Mouse (Mus musculus): ENCODE measurements around the gene Inpp5k.

Gene Inpp5k

DNA sequence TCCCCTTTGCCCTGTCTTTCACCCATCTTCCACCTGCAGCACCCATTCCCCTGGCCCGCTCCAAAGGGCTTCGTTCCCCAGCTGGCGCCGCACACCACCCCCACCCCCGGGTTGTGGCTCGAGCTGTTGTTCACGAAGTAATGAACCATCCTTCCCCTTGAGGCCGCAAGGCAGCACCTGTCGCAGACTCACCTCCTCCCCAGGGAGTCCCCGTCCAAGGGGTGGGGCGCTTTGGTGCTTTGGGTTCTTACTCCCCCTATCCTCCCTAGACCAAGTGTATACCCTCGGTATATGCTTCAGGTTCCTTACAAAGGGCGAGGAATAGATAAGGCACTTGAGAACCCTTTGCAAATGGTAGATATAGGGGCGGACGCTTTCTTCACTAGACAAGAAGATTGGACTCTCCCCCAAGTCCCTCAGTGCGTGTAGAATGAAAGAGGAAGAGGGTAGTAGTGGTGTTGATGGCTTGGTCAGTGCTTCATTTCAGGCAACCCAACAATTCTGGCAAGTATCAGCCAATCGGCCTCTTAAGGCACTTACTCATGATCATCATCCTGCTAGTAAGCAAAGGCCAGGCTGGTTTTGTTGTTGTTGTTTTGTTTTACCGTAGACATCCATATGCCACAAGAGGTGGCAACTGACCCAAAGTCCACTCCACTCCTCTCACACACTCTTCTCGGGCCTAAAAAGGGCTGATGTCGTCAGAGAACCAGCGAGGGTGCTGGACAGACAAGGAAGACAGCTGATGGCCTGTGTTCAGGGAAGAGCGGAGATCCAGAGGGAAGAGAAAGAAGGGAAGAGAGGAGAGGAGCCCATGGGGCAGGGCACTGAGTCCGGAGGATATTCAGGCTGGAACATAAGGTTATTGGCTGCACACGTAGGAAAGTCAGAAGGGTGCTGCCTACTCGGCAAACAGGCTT, 23.9 kb downstream of the Inpp5k start:
- peak; percentile 73 for DNase-seq

DNA sequence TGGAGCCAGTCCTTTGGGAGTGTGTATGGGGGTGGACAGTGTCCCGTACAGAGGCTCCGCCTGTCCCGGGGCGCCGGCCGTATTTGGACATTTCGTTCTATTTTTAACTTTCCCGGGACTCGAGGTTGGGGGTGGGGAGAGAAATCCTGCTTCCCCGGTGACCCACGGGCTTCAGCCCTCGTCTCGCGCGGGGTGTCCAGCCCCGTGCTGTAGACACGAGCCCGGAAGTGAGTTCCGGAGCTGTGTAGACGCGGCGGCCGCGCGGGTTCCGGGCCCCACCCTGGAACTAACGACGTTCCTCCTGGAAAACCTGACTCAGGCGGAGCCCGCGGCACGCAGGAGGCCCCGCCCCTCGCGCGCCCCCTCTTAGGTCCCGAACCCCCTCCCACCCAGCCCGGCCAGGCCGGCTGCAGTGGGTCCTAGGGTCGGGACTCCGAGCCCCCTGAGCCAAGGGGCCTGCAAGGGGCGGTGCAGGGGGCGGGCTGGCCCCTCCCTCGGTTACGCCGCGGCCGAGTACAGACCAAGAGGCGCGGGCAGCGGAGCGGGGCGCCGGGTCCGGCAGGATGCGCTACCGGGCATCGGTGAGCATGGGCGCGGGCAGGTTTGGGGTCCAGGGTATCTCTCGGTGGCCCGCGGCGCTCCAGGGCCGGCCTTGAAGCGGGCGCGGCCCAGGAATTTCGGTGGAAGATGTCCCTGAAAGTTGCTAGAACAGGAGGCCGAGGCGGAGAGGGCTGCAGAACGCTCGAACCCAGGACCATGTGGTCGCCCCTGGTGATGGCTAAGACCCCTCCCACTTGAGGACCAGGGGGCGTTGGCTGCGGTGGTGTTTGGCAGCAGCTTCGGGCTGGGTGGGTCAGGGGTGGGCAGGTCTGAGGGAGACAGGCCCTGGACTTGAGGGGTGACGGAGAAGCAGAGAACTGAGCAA, 25.1 kb downstream of the Inpp5k start:
- DNase-seq = peak; percentile 84

DNA sequence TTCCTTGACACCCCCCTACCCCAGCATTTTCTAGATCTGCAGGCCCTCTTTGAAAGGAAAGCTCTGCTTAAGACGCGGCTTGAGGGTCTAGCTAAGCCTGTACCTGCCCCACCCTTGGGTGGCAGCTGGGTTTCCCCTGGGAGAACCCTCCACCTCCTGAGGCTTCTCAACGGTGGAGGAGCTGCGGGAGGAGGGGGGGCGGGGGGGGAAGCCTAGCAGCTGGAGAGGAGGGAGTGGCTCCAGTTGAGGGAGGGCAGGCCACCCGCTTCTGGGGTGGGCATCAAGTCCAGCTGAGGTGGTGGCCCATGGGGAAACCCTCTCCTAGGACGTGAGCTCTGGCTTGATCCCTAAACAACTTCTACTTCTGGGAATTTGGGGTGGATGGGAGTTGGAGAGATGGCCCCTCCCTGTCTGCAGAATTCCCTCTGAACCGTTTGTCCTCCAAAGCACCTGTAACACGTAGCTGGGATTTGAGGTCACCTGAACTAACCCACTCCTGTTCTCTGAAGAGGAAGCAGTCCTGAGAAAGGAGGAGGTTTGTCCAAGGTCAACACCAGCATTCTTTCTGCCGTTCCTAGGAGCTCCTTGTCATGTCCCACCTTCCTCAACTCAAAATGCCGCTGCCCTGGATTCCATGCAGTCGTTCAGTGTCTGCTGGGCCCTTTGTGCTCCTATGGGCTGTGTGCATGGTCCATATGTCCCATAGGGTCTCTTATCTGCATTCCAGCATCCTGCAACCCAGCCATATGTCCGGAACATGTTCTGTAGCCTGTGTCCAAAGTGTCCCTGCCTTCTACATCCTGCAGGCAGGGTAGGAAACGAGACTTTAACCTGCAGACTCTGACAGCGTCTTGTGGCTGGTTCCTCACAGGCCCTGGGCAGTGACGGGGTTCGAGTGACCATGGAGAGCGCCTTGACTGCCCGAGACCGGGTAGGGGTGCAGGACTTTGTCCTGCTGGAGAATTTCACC, 26.1 kb downstream of the Inpp5k start:
- DNase-seq = no peak

DNA sequence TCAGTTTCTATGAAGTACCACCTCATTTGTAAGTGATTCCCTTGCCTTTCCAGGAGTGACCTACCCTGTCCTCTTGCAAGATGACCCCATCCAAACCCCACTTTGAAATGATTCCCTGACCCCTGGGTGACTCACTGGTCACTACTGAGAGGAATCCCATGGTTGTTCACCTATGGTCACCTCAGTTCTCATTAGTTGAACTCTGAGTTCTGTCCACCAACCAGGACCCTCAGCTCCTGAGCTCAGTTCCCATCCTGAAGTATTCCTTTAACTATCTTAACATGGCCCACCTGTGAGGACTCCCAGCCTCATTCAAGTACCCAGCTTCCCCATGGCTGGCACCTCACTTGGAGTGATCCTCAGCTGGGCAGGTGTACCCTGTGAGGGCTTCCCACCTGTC, 27.1 kb downstream of the Inpp5k start:
- no peak for DNase-seq

DNA sequence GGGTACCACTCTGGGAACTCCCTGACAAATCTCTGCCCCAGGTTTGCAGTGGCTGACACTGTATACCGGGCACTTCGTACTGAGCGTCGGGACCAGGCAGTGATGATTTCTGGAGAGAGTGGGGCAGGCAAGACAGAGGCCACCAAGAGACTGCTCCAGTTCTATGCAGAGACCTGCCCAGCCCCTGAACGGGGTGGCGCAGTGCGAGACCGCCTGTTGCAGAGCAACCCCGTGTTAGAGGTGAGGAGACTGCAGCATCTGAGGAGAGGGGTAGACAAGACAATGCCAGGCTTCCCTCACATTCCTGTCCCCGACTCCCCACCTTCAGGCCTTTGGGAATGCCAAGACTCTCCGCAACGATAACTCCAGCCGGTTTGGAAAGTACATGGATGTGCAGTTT, 27.5 kb downstream of the Inpp5k start:
- no peak for DNase-seq

DNA sequence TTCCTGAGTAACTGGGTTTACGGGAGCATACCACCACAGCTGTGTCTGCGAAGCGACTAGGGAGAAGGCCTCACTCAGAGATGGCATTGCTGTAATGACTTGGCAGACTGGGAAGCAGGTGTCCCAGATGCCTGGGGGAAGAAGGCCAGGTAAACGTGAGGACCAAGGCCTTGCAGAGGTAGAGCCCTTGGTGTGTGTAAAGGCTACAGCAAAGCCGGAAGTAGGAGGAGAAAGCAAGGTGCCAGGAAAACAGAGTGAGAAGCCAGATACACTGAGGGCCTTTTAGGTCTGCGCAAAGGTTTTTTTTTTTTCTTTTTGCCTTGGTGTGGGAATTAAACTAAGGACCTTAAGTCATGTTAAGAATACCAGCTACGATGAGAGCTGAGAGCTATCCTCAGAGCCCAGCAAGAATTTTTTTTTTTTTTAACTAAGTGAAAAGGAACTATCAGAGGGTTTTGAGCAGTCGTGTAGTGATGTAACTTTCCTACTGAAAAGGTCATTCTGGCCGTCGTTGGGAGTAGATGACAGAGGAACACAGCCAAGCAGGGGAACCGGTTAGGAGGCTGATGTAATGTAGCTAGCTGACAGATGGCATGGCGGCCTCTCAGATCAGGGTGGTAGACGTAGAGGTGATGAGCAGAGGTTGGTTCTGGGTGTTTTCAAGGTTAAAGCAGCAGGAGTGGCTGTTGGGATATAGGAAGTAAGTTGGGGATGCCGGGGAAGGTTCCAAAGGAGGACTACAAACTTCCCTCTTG, 28.4 kb downstream of the Inpp5k start:
- DNase-seq = no peak

DNA sequence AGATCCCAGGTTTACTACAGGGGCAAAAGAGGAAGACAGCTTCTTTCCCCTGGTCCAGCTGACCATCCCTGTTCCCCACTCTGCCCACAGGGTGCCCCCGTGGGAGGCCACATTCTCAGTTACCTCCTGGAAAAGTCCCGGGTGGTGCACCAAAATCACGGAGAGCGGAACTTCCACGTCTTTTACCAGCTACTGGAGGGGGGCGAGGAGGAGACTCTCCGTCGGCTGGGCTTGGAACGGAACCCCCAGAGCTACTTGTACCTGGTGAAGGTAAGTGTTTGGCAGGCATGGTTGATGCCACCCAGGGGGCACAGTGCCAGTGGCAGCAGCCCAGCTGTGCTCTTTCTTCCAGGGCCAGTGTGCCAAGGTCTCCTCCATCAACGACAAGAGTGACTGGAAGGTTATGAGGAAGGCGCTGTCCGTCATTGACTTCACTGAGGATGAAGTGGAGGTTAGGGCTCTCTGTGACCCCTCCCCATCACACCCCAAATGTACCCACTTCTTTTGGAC, 29.3 kb downstream of the Inpp5k start:
- DNase-seq = no peak

DNA sequence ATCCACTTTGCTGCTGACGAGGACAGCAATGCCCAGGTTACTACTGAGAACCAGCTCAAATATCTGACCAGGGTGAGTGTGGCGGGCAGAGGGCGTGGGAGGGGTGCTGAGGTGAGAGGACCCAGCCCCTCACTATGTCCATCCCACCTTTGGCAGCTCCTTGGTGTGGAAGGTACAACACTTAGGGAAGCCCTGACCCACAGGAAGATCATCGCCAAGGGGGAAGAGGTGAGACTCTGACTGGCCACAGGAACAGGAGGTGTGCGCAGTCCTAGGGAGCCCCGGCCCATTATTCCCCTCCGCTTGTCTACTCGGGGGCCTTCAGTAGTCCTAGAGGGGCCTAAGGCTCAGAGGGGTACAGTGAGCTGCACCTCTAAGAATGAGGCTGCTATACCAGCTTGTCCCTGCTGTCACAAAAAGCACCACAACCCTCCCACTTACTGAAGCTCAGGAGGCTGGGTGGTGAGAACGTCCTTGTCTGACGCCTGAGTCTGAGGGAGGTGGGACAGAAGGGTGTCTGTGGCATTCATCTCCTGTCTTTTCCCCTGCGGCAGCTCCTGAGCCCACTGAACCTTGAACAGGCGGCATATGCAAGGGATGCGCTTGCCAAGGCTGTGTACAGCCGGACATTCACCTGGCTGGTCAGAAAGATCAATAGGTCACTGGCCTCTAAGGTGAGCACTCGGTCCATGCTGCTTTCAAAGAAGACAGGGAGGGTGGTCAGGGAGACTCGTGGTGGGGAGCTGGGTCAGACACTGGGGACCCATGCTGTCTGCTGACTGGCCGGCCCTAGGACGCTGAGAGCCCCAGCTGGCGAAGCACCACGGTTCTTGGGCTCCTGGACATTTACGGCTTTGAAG, 30.4 kb downstream of the Inpp5k start:
- DNase-seq = no peak

DNA sequence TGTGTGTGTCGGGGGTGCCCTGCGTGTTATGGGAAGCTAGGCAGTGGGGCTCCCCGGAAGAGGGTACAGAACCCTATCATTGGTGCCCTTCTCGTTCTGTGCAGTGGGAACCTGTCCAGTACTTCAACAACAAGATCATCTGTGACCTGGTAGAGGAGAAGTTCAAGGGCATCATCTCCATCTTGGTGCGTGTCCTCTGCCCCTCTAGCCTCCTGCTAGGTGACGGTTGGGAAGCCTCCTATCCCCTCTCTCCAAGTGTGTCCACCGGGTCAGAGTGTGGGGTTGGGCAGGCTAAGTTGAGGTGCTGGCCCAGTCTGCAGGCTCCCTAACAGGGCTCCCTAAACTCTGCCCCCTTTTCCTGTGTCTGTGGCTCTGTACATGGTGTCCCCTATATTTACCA, 31.3 kb downstream of the Inpp5k start:
- DNase-seq = no peak

DNA sequence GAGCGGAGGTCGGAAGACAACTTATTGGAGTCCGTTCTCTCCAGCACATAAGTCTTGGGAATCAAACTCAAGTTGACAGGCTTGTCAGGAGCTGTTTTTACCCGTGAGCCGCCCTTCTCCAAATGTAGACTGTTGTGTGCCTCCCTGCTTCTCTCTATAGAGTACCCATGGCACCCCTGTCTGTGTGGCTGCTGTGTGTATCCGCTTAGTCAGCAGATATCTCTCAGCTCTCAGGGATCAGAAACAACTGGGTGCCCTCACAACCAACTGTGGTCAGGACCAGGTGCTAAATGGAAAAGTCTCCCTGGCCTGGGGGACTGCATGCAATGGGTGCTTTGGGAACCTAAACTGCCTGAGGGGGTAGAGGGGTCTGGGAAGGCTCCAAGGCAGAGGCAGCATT, 35.5 kb downstream of the Inpp5k start:
- no peak for DNase-seq

DNA sequence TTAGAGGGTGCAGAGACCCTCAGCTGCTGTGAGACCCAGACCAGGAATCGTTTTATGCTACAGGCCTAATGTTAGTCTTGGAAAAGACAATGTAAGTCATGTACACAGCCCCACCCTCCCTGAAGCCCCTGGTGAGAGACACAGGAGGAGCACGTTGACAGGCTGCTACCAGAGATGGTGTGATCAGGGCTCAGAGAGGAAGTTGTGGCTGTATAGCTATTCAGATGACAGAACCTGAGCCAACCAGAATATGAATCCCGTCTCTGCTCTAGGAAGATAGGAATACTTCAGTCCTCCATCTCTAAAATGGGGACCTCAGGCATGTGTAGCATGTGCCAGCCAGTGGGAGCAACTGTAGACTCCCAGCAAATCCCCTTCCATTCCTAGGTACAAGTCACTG, 37.8 kb downstream of the Inpp5k start:
- no peak for DNase-seq

DNA sequence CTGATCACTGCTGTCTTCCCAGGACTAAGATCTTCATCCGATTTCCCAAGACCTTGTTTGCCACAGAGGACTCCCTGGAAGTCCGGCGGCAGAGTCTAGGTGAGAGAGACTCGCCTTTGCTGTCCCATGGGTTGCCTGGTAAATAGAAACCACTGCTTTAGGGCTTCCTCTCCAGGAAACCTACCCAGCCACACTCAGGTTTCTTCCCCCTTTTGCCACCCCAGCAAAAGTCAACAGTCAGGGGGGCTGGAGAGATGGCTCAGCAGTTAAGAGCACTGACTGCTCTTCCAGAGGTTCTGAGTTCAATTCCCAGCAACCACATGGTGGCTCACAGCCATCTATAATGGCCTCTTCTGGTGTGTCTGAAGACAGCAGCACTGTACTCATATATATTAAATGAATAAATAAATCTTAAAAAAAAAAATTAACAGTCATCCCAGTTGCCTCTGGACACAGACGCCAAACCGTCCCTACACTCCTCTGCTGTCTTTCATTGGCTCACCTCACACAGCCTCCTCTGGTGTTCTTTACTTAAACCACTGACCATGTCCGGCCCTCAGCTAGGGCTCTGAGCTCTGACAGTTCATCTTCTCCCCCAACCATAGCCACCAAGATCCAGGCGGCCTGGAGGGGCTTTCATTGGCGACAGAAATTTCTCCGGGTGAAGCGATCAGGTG, 38.5 kb downstream of the Inpp5k start:
- no peak for DNase-seq

DNA sequence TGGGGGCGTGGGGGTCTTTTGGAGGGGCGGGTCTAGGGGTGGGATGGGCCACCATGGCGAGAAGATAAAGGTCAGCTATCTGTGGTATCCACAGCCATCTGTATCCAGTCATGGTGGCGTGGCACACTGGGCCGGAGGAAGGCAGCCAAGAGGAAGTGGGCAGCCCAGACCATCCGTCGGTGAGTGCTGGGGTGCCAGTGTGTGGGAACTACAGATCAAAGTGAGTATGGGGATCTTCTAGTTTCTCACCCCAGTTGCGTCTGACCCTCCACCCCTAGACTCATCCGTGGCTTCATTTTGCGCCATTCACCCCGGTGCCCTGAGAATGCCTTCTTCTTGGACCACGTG, 39.0 kb downstream of the Inpp5k start:
- DNase-seq = no peak

DNA sequence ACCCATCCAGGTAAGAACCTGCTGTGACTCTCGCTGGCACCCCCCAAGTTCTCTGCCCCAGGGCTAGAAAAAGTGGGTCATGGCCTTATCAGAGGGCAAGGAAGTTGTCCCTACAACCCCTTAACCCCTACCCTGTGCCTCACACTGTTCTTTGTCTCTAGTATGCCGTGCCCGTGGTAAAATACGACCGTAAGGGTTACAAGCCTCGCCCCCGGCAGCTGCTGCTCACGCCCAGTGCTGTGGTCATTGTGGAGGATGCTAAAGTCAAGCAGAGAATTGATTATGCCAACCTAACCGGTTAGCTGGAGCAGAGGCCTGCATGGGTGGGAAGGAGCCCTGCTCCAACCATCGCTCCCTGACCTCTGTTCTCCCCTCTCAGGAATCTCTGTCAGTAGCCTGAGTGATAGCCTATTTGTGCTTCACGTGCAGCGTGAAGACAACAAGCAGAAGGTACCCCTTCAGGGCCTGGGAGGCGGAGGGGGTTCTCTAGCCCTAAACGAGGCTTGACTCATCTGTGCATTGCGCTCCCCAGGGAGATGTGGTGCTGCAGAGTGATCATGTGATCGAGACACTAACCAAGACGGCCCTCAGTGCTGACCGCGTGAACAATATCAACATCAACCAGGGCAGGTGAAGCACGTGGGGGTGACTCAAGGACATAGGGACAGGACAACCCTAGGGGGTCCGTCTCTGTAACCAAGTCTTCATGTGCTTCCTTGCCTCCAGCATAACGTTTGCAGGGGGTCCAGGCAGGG, 40.8 kb downstream of the Inpp5k start:
- DNase-seq = no peak

DNA sequence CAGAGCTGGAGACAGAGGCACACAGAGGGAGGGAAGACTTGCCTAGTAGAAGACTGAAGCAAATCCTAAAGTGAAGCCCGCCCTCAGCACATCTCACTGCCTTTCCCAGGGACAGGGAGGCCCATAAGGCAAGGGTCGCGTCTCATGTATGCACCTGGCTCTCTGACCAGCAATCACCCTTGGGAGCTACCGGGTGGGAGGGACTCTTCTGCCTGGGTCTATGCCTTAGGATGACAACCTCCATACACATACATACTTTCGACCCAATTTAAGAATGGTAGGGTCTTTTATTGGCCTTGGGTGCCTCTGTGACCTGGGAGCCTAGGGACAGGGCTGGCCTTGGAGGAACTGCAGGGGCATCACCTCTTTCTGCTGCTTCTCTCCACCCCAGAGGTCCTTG, 42.6 kb downstream of the Inpp5k start:
- no peak for DNase-seq

DNA sequence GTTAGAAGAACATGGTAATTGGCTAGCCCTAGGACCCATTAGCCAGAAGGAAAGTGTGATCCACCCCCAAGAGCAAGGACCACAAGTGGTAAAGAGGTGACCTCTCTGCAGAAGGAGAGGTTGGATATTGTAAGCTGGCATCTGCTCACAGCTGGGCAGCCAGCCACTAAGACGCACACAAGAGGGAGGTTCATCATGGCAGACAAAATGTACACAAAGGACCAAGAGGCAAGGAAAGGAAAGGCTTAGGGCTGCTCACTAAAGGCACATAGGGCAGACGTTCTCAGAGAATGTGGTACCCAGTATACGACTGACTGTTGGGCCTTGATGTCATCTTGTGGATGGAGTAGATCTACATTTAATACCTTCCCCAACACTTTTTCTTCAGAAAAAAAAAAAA, 44.1 kb downstream of the Inpp5k start:
- no peak for DNase-seq

DNA sequence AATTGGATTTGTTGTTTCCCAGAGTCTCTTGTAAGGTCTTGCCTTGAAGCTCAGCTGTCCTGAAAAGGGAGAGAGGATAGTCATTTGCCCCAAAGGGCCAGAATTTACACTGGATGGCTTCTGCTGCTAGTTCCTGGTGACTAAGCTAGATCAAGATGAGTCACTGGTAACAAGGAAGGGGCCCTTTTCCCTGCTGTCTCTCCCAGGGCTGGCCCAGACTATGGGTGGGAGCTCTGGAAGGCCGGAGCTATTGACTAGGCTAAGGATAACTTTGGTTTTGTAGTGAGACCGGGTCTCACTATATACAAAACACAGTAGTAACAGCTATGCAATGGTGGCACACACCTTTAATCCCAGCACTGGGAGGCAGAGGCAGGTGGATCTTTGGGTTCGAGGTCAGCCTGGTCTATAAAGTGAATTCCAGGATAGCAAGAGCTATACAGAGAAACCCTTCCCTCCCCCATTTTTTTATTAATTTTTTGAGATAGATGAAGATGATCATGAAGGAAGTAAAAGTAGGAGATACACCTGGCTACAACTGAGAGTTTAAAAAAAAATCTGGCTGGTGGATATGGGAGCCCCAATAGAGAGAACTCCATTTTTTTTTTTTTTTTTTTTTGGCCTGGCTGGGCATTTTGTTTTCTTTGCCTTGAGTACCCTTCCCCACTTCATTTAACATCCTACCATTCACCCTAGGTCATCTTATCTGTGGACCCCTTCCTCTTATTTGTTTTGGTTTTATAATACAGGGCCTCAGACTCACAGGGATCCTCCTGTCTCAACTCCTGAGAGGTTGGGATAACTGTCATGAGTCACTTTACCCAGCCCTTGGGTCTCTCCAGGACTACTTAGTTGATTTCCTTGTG, 47.3 kb downstream of the Inpp5k start:
- DNase-seq = no peak

DNA sequence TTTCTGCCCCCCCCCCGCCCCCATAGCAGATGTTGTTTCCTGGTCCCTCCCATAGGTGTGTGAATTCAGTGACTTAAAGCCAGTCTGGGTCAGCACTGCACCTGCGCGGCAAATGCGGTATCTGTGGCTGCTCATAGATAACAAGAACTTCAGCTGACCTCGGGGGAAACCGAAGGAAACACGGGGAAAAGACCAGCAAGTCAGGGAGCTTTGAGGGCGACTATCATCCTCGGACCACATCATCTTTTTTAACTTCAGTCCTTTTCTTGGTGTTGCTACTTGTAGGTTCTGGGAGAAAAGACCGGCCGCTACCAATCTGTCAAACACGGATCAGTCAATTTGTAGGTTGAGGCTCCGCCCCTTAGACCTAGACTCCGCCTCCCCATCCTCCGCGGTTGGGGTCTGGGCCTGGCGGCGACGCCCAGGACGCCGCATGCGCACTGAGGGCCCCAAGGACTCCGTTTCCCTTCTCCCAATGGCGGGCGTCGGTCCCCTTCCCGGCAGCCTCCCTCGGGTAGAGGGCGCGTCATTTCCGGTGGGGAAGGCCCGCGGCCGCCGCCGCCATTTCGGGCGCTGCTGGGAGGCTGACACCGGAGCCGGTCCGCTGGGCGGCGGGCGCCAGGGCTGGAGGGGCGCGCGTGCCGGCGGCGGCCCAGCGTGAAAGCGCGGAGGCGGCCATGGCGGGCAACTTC, 48.1 kb downstream of the Inpp5k start, which contains the start of gene Crk:
Crk (plus strand) TSS at position 513 of the 692 bp plus-strand sequence.
- peak; percentile 99 for DNase-seq
